Mouse (Mus musculus): ENCODE measurements around the gene Gm10273.

The Gm10273 gene

GRCm38 (mm10) chr10:59402899-59403792 lies 7.7 kb downstream of the Gm10273 start, which contains the start of gene Pla2g12b:
Pla2g12b (plus strand) TSS chr10:59403660.
- in situ Hi-C loops (cut with MboI; ENCODE audit: low sequenced_read_pairs), result no loop called here

- in situ Hi-C loops (cut with MboI; ENCODE audit: low sequenced_read_pairs), result no loop called here
Observed at GRCm38 (mm10) chr10:59403793-59404149, 8.3 kb downstream of the Gm10273 start.

- in situ Hi-C loops (cut with MboI; ENCODE audit: low sequenced_read_pairs), result no loop called here
Observed at GRCm38 (mm10) chr10:59408499-59408898, 13.1 kb downstream of the Gm10273 start.

GRCm38 (mm10) chr10:59410264-59410663 lies 14.8 kb downstream of the Gm10273 start:
- in situ Hi-C loops (cut with MboI; ENCODE audit: low sequenced_read_pairs), result no loop called here

GRCm38 (mm10) chr10:59413711-59414110 lies 18.3 kb downstream of the Gm10273 start:
- in situ Hi-C loops (cut with MboI; ENCODE audit: low sequenced_read_pairs), result no loop called here

- in situ Hi-C loops (cut with MboI; ENCODE audit: low sequenced_read_pairs), result no loop called here
Observed at GRCm38 (mm10) chr10:59416623-59417022, 21.2 kb downstream of the Gm10273 start.

- in situ Hi-C loops (cut with MboI; ENCODE audit: low sequenced_read_pairs), result no loop called here
Observed at GRCm38 (mm10) chr10:59419516-59419915, 24.1 kb downstream of the Gm10273 start.

GRCm38 (mm10) chr10:59424453-59424852 lies 29.0 kb downstream of the Gm10273 start:
- in situ Hi-C loops (cut with MboI; ENCODE audit: low sequenced_read_pairs), result no loop called here

GRCm38 (mm10) chr10:59425369-59425768 lies 29.9 kb downstream of the Gm10273 start:
- in situ Hi-C loops (cut with MboI; ENCODE audit: low sequenced_read_pairs), result no loop called here

- in situ Hi-C loops (cut with MboI; ENCODE audit: low sequenced_read_pairs), result no loop called here
Observed at GRCm38 (mm10) chr10:59426371-59426770, 30.9 kb downstream of the Gm10273 start.

GRCm38 (mm10) chr10:59429448-59430135 lies 34.2 kb downstream of the Gm10273 start:
- in situ Hi-C loops (cut with MboI; ENCODE audit: low sequenced_read_pairs), result no loop called here

GRCm38 (mm10) chr10:59430701-59431218 lies 35.3 kb downstream of the Gm10273 start:
- in situ Hi-C loops (cut with MboI; ENCODE audit: low sequenced_read_pairs), result no loop called here

- in situ Hi-C loops (cut with MboI; ENCODE audit: low sequenced_read_pairs), result no loop called here
Observed at GRCm38 (mm10) chr10:59435746-59436145, 40.3 kb downstream of the Gm10273 start.

- in situ Hi-C loops (cut with MboI; ENCODE audit: low sequenced_read_pairs), result no loop called here
Observed at GRCm38 (mm10) chr10:59438651-59439050, 43.2 kb downstream of the Gm10273 start.

GRCm38 (mm10) chr10:59439508-59439931 lies 44.1 kb downstream of the Gm10273 start:
- in situ Hi-C loops (cut with MboI; ENCODE audit: low sequenced_read_pairs), result no loop called here

- in situ Hi-C loops (cut with MboI; ENCODE audit: low sequenced_read_pairs), result no loop called here
Observed at GRCm38 (mm10) chr10:59440177-59440576, 44.7 kb downstream of the Gm10273 start.

- in situ Hi-C loops (cut with MboI; ENCODE audit: low sequenced_read_pairs), result no loop called here
Observed at GRCm38 (mm10) chr10:59441735-59442134, 46.3 kb downstream of the Gm10273 start, which contains the start of gene Oit3. Oit3 (minus strand) TSS chr10:59441778.

GRCm38 (mm10) chr10:59443212-59443611 lies 47.8 kb downstream of the Gm10273 start:
- in situ Hi-C loops (cut with MboI; ENCODE audit: low sequenced_read_pairs), result no loop called here

- in situ Hi-C loops (cut with MboI; ENCODE audit: low sequenced_read_pairs), result no loop called here
Observed at GRCm38 (mm10) chr10:59444106-59444505, 48.7 kb downstream of the Gm10273 start.

- in situ Hi-C loops (cut with MboI; ENCODE audit: low sequenced_read_pairs), result no loop called here
Observed at GRCm38 (mm10) chr10:59444635-59445034, 49.2 kb downstream of the Gm10273 start.

All from CH12F3 (cell line).